Mouse (Mus musculus): ENCODE measurements around the gene Alx1. TPM values are rescaled to one million over a fixed set of nuclear protein-coding genes. Genes with fewer than 3 reads are reported as not detected.
A peak's percentile ranks its signal among the peaks of the same experiment; 100 is the strongest.

The Alx1 gene
- polyA plus RNA-seq (2015; fragmentation: Nextera tagmentation; extraction: Ambion mirVana), result 0.26 and 1.1 TPM in 2 replicates

DNA sequence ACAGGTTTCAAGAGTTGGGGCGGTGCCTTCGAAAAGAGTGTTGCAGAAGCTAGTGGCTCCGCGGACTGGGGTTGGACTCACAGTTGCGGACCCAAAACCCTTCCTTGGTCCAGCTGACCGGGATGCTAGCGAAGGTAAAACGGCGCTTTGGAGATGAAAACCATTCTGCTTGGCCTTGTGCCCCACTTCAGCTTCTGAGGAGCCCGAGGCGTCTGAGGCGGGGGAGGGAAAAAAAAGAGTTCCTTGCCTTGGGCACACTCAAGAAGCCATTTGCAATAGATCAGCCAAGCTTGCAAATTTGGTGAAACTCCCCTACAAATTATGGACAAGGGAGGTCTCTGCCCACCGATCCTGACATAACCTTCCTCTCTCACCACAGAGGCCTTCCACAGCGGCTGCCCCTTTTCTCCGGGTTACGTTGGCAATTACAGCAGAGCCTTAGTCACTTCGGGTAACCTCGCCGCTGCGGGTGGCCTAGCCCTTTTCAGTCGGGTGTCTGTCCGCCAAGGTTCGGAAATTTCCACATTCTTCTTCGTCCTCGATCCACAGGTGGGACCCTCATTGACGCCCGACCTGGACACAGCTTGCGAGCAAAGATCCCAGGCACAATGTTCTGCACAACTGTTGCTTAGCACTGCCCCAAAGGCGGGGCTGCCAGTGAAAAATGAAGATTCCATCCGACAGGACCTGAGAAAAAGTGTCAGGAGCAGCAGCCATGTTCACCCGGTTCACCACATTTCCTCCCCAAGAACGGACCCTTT, at the start of gene Alx1:
Gene Alx1 (minus strand): TSS at position 486 of the 761 bp plus-strand sequence.
- Histone ChIP-seq H3K36me3 (no peaks in the 10 kb centered on the region), H3K27me3 (peaks cover 77% of the 10 kb centered on the region), H3K9ac (no peak within 1 kb of the TSS), H3K4me3 (no peak within 1 kb of the TSS), H3K27ac (no peak within 1 kb of the TSS), H3K4me1 (replicated peaks) (peaks cover 11% of the 10 kb centered on the region), H3K9me3 (no peaks in the 10 kb centered on the region), H3K4me2 (no peak within 1 kb of the TSS)
- ATAC-seq (ENCODE audit: low FRiP score), result no peak
- WGBS, result under 1% methylated on average over 32 of the region's 32 CpGs

DNA sequence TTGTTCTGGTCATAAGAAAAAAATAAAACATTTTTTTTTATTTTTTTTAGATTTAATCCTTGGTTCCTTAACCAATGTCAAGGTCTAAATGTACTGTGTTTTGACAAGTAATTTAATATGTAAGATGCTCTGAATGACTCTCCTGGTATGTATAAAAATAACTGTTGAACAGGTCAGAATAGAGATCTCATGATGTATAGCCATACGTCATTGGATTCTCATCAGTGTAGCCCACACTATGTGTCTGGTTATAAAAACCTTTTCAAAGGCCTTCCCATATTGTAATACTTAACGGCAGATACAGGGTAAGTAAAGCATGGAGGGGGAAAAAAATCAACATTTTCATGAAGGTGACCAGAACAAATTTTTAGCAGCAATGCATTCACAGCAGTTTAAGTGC, 19.6 kb upstream of the Alx1 start:
- Histone ChIP-seq H3K4me3 (no peak overlapping the region), H3K4me1 (replicated peaks) (no peaks in the 10 kb centered on the region), H3K4me2 (no peak overlapping the region), H3K9ac (no peak overlapping the region), H3K9me3 (no peaks in the 10 kb centered on the region), H3K27me3 (no peaks in the 10 kb centered on the region), H3K27ac (no peak overlapping the region), H3K36me3 (no peaks in the 10 kb centered on the region)
- 84% methylated on average over 2 of the region's 2 CpGs for WGBS
- no peak for ATAC-seq (ENCODE audit: low FRiP score)

DNA sequence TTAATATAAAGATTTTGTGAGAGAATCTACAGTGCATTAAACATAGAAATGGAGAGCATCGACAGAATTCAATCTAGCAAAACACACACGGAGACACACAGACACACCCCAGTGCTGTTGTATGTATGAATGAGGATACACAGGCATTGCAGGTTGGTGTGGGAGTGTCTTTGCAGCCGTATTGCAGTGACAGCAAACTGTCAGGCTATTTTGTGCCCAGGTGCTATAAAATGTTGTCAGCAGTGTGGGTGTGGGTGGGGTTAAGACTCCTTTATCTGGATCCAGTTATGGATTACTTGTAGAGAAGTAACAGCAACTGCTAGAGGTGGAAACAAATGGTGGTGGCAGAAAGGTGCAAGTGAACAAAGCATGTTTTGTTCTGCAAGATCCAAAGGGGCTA, 16.6 kb upstream of the Alx1 start:
- H3K9ac ChIP-seq, result no peak overlapping the region
- H3K9me3 ChIP-seq, result no peaks in the 10 kb centered on the region
- no peak overlapping the region for H3K4me2 ChIP-seq
- no peak for ATAC-seq (ENCODE audit: low FRiP score)
- H3K27me3 ChIP-seq, result no peaks in the 10 kb centered on the region
- no peak overlapping the region for H3K27ac ChIP-seq
- WGBS, result 82% methylated on average over 3 of the region's 3 CpGs
- no peaks in the 10 kb centered on the region for H3K36me3 ChIP-seq
- no peaks in the 10 kb centered on the region for H3K4me1 ChIP-seq (replicated peaks)
- no peak overlapping the region for H3K4me3 ChIP-seq

DNA sequence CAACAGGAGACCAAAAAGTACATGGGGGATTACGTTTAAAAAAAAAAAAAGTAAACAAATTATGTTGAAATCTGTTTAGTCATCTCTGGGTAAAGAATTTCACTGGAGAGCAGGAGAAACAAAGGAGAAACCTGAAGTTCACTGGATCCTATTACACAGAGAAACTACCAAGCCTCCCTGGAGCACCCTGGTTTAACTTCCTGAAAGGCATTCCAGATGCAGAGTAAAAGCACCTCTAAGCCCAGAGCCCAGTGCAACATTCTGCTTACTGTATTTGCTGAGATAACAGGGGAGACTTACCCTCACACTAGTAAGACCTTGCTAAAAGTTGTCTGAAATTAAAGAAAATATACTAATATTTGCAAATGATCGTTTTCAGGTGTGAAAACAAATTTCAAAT, 15.0 kb upstream of the Alx1 start:
- Histone ChIP-seq H3K27me3 (no peaks in the 10 kb centered on the region), H3K4me3 (no peak overlapping the region), H3K4me1 (replicated peaks) (no peaks in the 10 kb centered on the region), H3K4me2 (no peak overlapping the region), H3K36me3 (no peaks in the 10 kb centered on the region), H3K9ac (no peak overlapping the region), H3K27ac (no peak overlapping the region), H3K9me3 (no peaks in the 10 kb centered on the region)
- no peak for ATAC-seq (ENCODE audit: low FRiP score)
- WGBS, result 74% methylated on average over 2 of the region's 2 CpGs

GRCm38 (mm10) chr10:103035002-103035640, 5.1 kb upstream of the Alx1 start:
- peaks cover 73% of the 10 kb centered on the region for H3K27me3 ChIP-seq

GRCm38 (mm10) chr10:103030931-103031330, 916 bp upstream of the Alx1 start:
- Histone ChIP-seq H3K27ac (no peak overlapping the region), H3K27me3 (peaks cover 81% of the 10 kb centered on the region), H3K4me2 (no peak overlapping the region), H3K4me1 (replicated peaks) (peaks cover 11% of the 10 kb centered on the region), H3K4me3 (no peak overlapping the region), H3K9me3 (no peaks in the 10 kb centered on the region), H3K36me3 (no peaks in the 10 kb centered on the region), H3K9ac (no peak overlapping the region)
- no peak for ATAC-seq (ENCODE audit: low FRiP score)
- 2% methylated on average over 11 of the region's 11 CpGs for WGBS

More at GRCm38 (mm10) chr10:103035002-103035640, 5.1 kb upstream of the Alx1 start:
- no peak overlapping the region for H3K4me3 ChIP-seq
- no peaks in the 10 kb centered on the region; the same call in 1 of the 2 replicates for H3K4me1 ChIP-seq (replicated peaks)
- H3K36me3 ChIP-seq, result no peaks in the 10 kb centered on the region
- no peak overlapping the region for H3K27ac ChIP-seq
- H3K9ac ChIP-seq, result no peak overlapping the region
- no peak overlapping the region for H3K4me2 ChIP-seq
- H3K9me3 ChIP-seq, result no peaks in the 10 kb centered on the region
- ATAC-seq (ENCODE audit: low FRiP score), result no peak
- WGBS, result 1% methylated on average over 14 of the region's 14 CpGs

GRCm38 (mm10) chr10:103029132-103029729, 784 bp downstream of the Alx1 start:
- no peaks in the 10 kb centered on the region for H3K36me3 ChIP-seq
- peaks cover 11% of the 10 kb centered on the region for H3K4me1 ChIP-seq (replicated peaks)
- H3K9ac ChIP-seq, result no peak overlapping the region
- peak overlapping the region; percentile 50; the same call in 1 of the 2 replicates for H3K4me2 ChIP-seq
- H3K9me3 ChIP-seq, result no peaks in the 10 kb centered on the region
- ATAC-seq (ENCODE audit: low FRiP score), result no peak
- H3K4me3 ChIP-seq, result no peak overlapping the region
- H3K27ac ChIP-seq, result no peak overlapping the region
- H3K27me3 ChIP-seq, result peaks cover 71% of the 10 kb centered on the region
- WGBS, result under 1% methylated on average over 23 of the region's 23 CpGs

- H3K9ac ChIP-seq, result no peak overlapping the region
- H3K4me2 ChIP-seq, result peak overlapping the region; percentile 50
- H3K27ac ChIP-seq, result no peak overlapping the region
- no peaks in the 10 kb centered on the region for H3K36me3 ChIP-seq
- peak; percentile 58 for ATAC-seq (ENCODE audit: low FRiP score)
- H3K9me3 ChIP-seq, result no peaks in the 10 kb centered on the region
- H3K4me3 ChIP-seq, result peak overlapping the region; percentile 24
- WGBS, result under 1% methylated on average over 49 of the region's 50 CpGs
- peaks cover 11% of the 10 kb centered on the region for H3K4me1 ChIP-seq (replicated peaks)
- peaks cover 74% of the 10 kb centered on the region for H3K27me3 ChIP-seq
Measured at GRCm38 (mm10) chr10:103028253-103029131, 1.5 kb downstream of the Alx1 start.

DNA sequence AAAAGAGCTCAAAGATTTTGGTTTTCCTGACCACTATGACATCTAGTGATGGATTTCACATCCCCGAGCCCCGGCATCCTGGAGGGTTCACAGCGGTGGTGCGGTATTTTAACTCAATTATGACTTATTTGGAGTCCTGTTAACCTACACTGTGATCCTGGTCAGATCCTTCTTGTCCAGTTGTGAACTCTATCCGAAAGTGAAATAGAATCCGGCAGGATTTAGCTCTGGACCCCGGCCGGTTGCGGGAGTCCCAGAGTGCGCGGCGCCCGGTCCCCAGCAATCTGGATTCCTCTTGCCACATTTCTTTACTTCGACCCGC, 2.1 kb downstream of the Alx1 start:
- peak; percentile 26; the same call in 1 of the 2 replicates for ATAC-seq (ENCODE audit: low FRiP score)
- Histone ChIP-seq H3K4me1 (replicated peaks) (peaks cover 11% of the 10 kb centered on the region), H3K27ac (no peak overlapping the region), H3K9ac (no peak overlapping the region), H3K4me3 (peak overlapping the region; percentile 24), H3K27me3 (peaks cover 69% of the 10 kb centered on the region), H3K36me3 (no peaks in the 10 kb centered on the region), H3K4me2 (peak overlapping the region; percentile 50), H3K9me3 (no peaks in the 10 kb centered on the region)
- WGBS, result under 1% methylated on average over 15 of the region's 15 CpGs

GRCm38 (mm10) chr10:103027226-103027930, 2.6 kb downstream of the Alx1 start:
- Histone ChIP-seq H3K4me2 (no peak overlapping the region), H3K27me3 (peaks cover 65% of the 10 kb centered on the region), H3K4me1 (replicated peaks) (peaks cover 11% of the 10 kb centered on the region), H3K9ac (no peak overlapping the region), H3K4me3 (no peak overlapping the region), H3K27ac (no peak overlapping the region), H3K9me3 (no peaks in the 10 kb centered on the region), H3K36me3 (no peaks in the 10 kb centered on the region)
- WGBS, result under 1% methylated on average over 20 of the region's 20 CpGs
- ATAC-seq (ENCODE audit: low FRiP score), result no peak

GRCm38 (mm10) chr10:103026636-103027225, 3.3 kb downstream of the Alx1 start:
- Histone ChIP-seq H3K9me3 (no peaks in the 10 kb centered on the region), H3K27me3 (peaks cover 58% of the 10 kb centered on the region), H3K4me1 (replicated peaks) (peaks cover 11% of the 10 kb centered on the region), H3K36me3 (no peaks in the 10 kb centered on the region), H3K4me3 (no peak overlapping the region), H3K9ac (no peak overlapping the region), H3K4me2 (no peak overlapping the region), H3K27ac (no peak overlapping the region)
- ATAC-seq (ENCODE audit: low FRiP score), result no peak
- WGBS, result under 1% methylated on average over 17 of the region's 17 CpGs

All from hindbrain, embryonic 13.5 days (tissue).